Mouse (Mus musculus): ENCODE measurements around the gene Zfp747. TPM values are rescaled to one million over a fixed set of nuclear protein-coding genes. Genes with fewer than 3 reads are reported as not detected.
"Not testable (repeated sequence)": the region's sequence is repeated elsewhere in the genome, so short reads cannot be mapped to it uniquely, and the experiment has no call there.

Zfp747 gene
- polyA plus RNA-seq, 1 experiment from 2014 or later = 5.4 TPM

- peak within 1 kb of the TSS; percentile 75 for H3K4me2 ChIP-seq (replicated peaks; ENCODE audit: low read depth)
- H3K4me1 ChIP-seq (replicated peaks; ENCODE audit: control insufficient read depth, insufficient read depth); H3K9me3 ChIP-seq (ENCODE audit: control insufficient read depth, low read length); H3K36me3 ChIP-seq (ENCODE audit: control insufficient read depth, insufficient read depth, low read length); H3K27me3 ChIP-seq (ENCODE audit: control insufficient read depth, insufficient read depth, low read length): not testable (repeated sequence)
- H3K4me3 ChIP-seq (ENCODE audit: low read depth, low read length) = peak within 1 kb of the TSS; percentile 55
- peak within 1 kb of the TSS; percentile 77 for H3K9ac ChIP-seq (ENCODE audit: low read length)
- 3% methylated on average over 40 of the region's 40 CpGs for whole genome bisulfite sequencing
- ATAC-seq (ENCODE audit: low FRiP score, low TSS enrichment) = peak; percentile 90
- TF ChIP-seq CTCF (IDR thresholded peaks at IDR 0.05; ENCODE audit: low read depth) = peak; percentile 88
- H3K27ac ChIP-seq (replicated peaks) = peak within 1 kb of the TSS; percentile 67
- DNase-seq (ENCODE audit: low spot score) = peak; percentile 88
These were observed 30.4 kb upstream of the Zfp747 start, which contains the start of gene Zfp764 for GRCm38 (mm10) chr7:127406002-127406987. TSS of gene Zfp764 (minus strand) at chr7:127406822.

GRCm38 (mm10) chr7:127404101-127404500, 28.3 kb upstream of the Zfp747 start:
- not testable (repeated sequence) for H3K9me3 ChIP-seq (ENCODE audit: control insufficient read depth, low read length); H3K4me1 ChIP-seq (replicated peaks; ENCODE audit: control insufficient read depth, insufficient read depth); H3K27ac ChIP-seq (replicated peaks); ATAC-seq (ENCODE audit: low FRiP score, low TSS enrichment); H3K27me3 ChIP-seq (ENCODE audit: control insufficient read depth, insufficient read depth, low read length); H3K4me2 ChIP-seq (replicated peaks; ENCODE audit: low read depth); H3K9ac ChIP-seq (ENCODE audit: low read length); H3K36me3 ChIP-seq (ENCODE audit: control insufficient read depth, insufficient read depth, low read length); H3K4me3 ChIP-seq (ENCODE audit: low read depth, low read length); DNase-seq (ENCODE audit: low spot score)
- WGBS = 92% methylated on average over 6 of the region's 6 CpGs

- Histone ChIP-seq H3K4me3 (ENCODE audit: low read depth, low read length) (no peak overlapping the region), H3K36me3 (ENCODE audit: control insufficient read depth, insufficient read depth, low read length) (no peaks in the 10 kb centered on the region), H3K9me3 (ENCODE audit: control insufficient read depth, low read length) (no peaks in the 10 kb centered on the region), H3K4me1 (replicated peaks; ENCODE audit: control insufficient read depth, insufficient read depth) (no peaks in the 10 kb centered on the region), H3K27me3 (ENCODE audit: control insufficient read depth, insufficient read depth, low read length) (no peaks in the 10 kb centered on the region), H3K27ac (replicated peaks) (no peak overlapping the region), H3K4me2 (replicated peaks; ENCODE audit: low read depth) (no peak overlapping the region), H3K9ac (ENCODE audit: low read length) (no peak overlapping the region)
- WGBS = 37% methylated on average over 2 of the region's 2 CpGs
- ATAC-seq (ENCODE audit: low FRiP score, low TSS enrichment) (no peak), DNase-seq (ENCODE audit: low spot score) (no peak)
- TF ChIP-seq CTCF (IDR thresholded peaks at IDR 0.05; ENCODE audit: low read depth) = 0 out of 2 replicates have a peak, but pooled peaks have one; percentile 18
- TF ChIP-seq EP300 (optimal IDR thresholded peaks at IDR 0.05) = no peak
These were observed 27.1 kb upstream of the Zfp747 start for GRCm38 (mm10) chr7:127402980-127403379.

GRCm38 (mm10) chr7:127400355-127400754, 24.5 kb upstream of the Zfp747 start:
- TF ChIP-seq EP300 (optimal IDR thresholded peaks at IDR 0.05) = no peak
- 61% methylated on average over 3 of the region's 3 CpGs for WGBS
- H3K4me2 ChIP-seq (replicated peaks; ENCODE audit: low read depth) = no peak overlapping the region
- no peaks in the 10 kb centered on the region for H3K36me3 ChIP-seq (ENCODE audit: control insufficient read depth, insufficient read depth, low read length)
- H3K9me3 ChIP-seq (ENCODE audit: control insufficient read depth, low read length) = no peaks in the 10 kb centered on the region
- H3K4me1 ChIP-seq (replicated peaks; ENCODE audit: control insufficient read depth, insufficient read depth) = no peaks in the 10 kb centered on the region
- no peak overlapping the region for H3K9ac ChIP-seq (ENCODE audit: low read length)
- H3K27ac ChIP-seq (replicated peaks) = no peak overlapping the region
- no peaks in the 10 kb centered on the region for H3K27me3 ChIP-seq (ENCODE audit: control insufficient read depth, insufficient read depth, low read length)
- DNase-seq (ENCODE audit: low spot score) (no peak), ATAC-seq (ENCODE audit: low FRiP score, low TSS enrichment) (no peak)
- no peak overlapping the region for H3K4me3 ChIP-seq (ENCODE audit: low read depth, low read length)

GRCm38 (mm10) chr7:127393944-127394333, 18.1 kb upstream of the Zfp747 start:
- H3K9me3 ChIP-seq (ENCODE audit: control insufficient read depth, low read length) = no peaks in the 10 kb centered on the region
- DNase-seq (ENCODE audit: low spot score) (no peak), ATAC-seq (ENCODE audit: low FRiP score, low TSS enrichment) (no peak)
- H3K4me1 ChIP-seq (replicated peaks; ENCODE audit: control insufficient read depth, insufficient read depth) = 0 out of 2 replicates have a peak, but pooled peaks cover 2% of the 10 kb centered on the region
- peak overlapping the region; percentile 53; the same call in 1 of the 2 replicates for H3K27ac ChIP-seq (replicated peaks)
- peaks cover 2% of the 10 kb centered on the region; the same call in 1 of the 2 replicates for H3K36me3 ChIP-seq (ENCODE audit: control insufficient read depth, insufficient read depth, low read length)
- peak overlapping the region; percentile 76 for H3K4me3 ChIP-seq (ENCODE audit: low read depth, low read length)
- no peak for TF ChIP-seq EP300 (optimal IDR thresholded peaks at IDR 0.05)
- no peak for TF ChIP-seq CTCF (IDR thresholded peaks at IDR 0.05; ENCODE audit: low read depth)
- H3K27me3 ChIP-seq (ENCODE audit: control insufficient read depth, insufficient read depth, low read length) = no peaks in the 10 kb centered on the region
- peak overlapping the region; percentile 75 for H3K4me2 ChIP-seq (replicated peaks; ENCODE audit: low read depth)
- H3K9ac ChIP-seq (ENCODE audit: low read length) = peak overlapping the region; percentile 51
- 7% methylated on average over 7 of the region's 7 CpGs for WGBS

Data from stomach, postnatal 0 days (tissue).